Mouse (Mus musculus): Measurements from ENCODE around the gene Ptprg. TPM values are rescaled to one million over a fixed set of nuclear protein-coding genes. Genes with fewer than 3 reads are reported as not detected.

The Ptprg gene
- total and polyA plus RNA-seq, 3 experiments: 25.1 to 57.1 (median 54.0) TPM

DNA sequence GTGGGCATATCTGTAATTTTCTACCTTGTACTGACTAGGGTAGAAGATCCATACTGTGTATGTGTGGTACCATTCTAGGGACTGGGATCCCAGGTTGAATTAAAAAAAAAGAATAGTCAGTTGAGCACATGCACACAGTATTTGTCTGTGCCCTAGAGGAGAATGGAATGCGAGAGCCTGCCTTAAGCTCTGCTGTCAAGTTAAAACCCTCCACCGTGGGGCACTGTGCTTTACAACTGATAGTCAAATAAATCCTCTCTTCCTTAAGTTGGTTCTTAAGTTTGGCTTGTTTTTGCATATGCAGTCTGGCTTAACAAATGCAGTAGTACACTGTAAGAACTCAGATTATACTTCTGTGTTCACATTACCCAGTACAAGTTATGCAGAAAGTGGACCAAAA lies 476.6 kb downstream of the Ptprg start:
- no peak overlapping the region for H3K4me3 ChIP-seq
- no peaks in the 10 kb centered on the region for H3K4me1 ChIP-seq (ENCODE audit: control insufficient read depth, insufficient read depth, low read length)
- no peak overlapping the region for H3K27ac ChIP-seq
- DNase-seq: no peak
- H3K36me3 ChIP-seq (ENCODE audit: control insufficient read depth, insufficient read depth, low read length): no peaks in the 10 kb centered on the region
- TF ChIP-seq EP300 (IDR thresholded peaks at IDR 0.05; ENCODE audit: insufficient read depth, low read depth, low read length) (no peak), POLR2A (IDR thresholded peaks at IDR 0.05; ENCODE audit: insufficient read depth, low read depth, low read length) (no peak), CTCF (IDR thresholded peaks at IDR 0.05) (0 out of 2 replicates have a peak, but pooled peaks have one; percentile 13)
- intact Hi-C loops (cut with DNase I): no loop called here
- no peak overlapping the region for H3K9ac ChIP-seq (ENCODE audit: low read depth, low read length)
- WGBS: 74% methylated on average over 2 of the region's 2 CpGs
- H3K79me2 ChIP-seq (replicated peaks; ENCODE audit: control insufficient read depth, insufficient read depth, low read length): no peaks in the 10 kb centered on the region
- no peaks in the 10 kb centered on the region for H3K27me3 ChIP-seq (ENCODE audit: control insufficient read depth, insufficient read depth, low read length)

GRCm38 (mm10) chr14:12036530-12037283 lies 483.4 kb downstream of the Ptprg start:
- no peaks in the 10 kb centered on the region for H3K27me3 ChIP-seq (ENCODE audit: control insufficient read depth, insufficient read depth, low read length)
- no peak overlapping the region for H3K4me3 ChIP-seq
- no peak for DNase-seq
- H3K79me2 ChIP-seq (replicated peaks; ENCODE audit: control insufficient read depth, insufficient read depth, low read length): no peaks in the 10 kb centered on the region
- intact Hi-C loops (cut with DNase I): no loop called here
- TF ChIP-seq EP300 (IDR thresholded peaks at IDR 0.05; ENCODE audit: insufficient read depth, low read depth, low read length) (no peak), POLR2A (IDR thresholded peaks at IDR 0.05; ENCODE audit: insufficient read depth, low read depth, low read length) (no peak), CTCF (IDR thresholded peaks at IDR 0.05) (no peak)
- no peak overlapping the region for H3K9ac ChIP-seq (ENCODE audit: low read depth, low read length)
- WGBS: 90% methylated on average over 11 of the region's 11 CpGs
- H3K4me1 ChIP-seq (ENCODE audit: control insufficient read depth, insufficient read depth, low read length): no peaks in the 10 kb centered on the region; the same call in 1 of the 2 replicates
- no peaks in the 10 kb centered on the region; the same call in 1 of the 2 replicates for H3K36me3 ChIP-seq (ENCODE audit: control insufficient read depth, insufficient read depth, low read length)
- no peak overlapping the region for H3K27ac ChIP-seq

DNA sequence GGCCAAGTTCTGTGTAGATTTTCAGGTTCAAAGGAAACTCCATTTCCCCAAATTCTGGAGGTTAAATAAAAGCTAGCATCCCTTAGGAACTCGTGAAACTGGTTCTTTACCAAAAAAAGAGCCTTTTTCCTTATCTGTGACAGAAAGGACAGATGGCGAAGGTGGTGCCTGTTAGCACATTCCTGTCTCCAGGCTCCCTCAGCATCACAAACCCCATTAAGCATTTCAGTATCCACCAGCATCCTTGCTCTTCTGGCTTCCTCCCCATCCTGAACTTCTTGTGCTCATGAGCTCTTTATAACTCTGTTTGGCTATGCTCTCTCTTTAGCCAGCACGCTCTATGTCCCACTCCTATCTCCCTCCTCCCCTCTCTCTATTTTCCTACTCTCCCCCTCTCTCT lies 486.4 kb downstream of the Ptprg start:
- no peak overlapping the region for H3K4me3 ChIP-seq
- 78% methylated on average over 3 of the region's 3 CpGs for WGBS

GRCm38 (mm10) chr14:12041566-12041965 lies 488.2 kb downstream of the Ptprg start:
- TF ChIP-seq CTCF (IDR thresholded peaks at IDR 0.05) (no peak), POLR2A (IDR thresholded peaks at IDR 0.05; ENCODE audit: insufficient read depth, low read depth, low read length) (no peak), EP300 (IDR thresholded peaks at IDR 0.05; ENCODE audit: insufficient read depth, low read depth, low read length) (no peak)
- intact Hi-C loops (cut with DNase I): no loop called here
- no peak for DNase-seq
- H3K27ac ChIP-seq: no peak overlapping the region
- H3K79me2 ChIP-seq (replicated peaks; ENCODE audit: control insufficient read depth, insufficient read depth, low read length): no peaks in the 10 kb centered on the region
- H3K27me3 ChIP-seq (ENCODE audit: control insufficient read depth, insufficient read depth, low read length): no peaks in the 10 kb centered on the region
- H3K4me3 ChIP-seq: no peak overlapping the region
- no peaks in the 10 kb centered on the region; the same call in 1 of the 2 replicates for H3K36me3 ChIP-seq (ENCODE audit: control insufficient read depth, insufficient read depth, low read length)
- WGBS: 84% methylated on average over 6 of the region's 6 CpGs
- H3K4me1 ChIP-seq (ENCODE audit: control insufficient read depth, insufficient read depth, low read length): no peaks in the 10 kb centered on the region
- H3K9ac ChIP-seq (ENCODE audit: low read depth, low read length): no peak overlapping the region

More for the DNA sequence above, 486.4 kb downstream of the Ptprg start:
- Histone ChIP-seq H3K4me1 (ENCODE audit: control insufficient read depth, insufficient read depth, low read length) (no peaks in the 10 kb centered on the region; the same call in 1 of the 2 replicates), H3K27ac (no peak overlapping the region), H3K9ac (ENCODE audit: low read depth, low read length) (no peak overlapping the region), H3K27me3 (ENCODE audit: control insufficient read depth, insufficient read depth, low read length) (no peaks in the 10 kb centered on the region), H3K79me2 (replicated peaks; ENCODE audit: control insufficient read depth, insufficient read depth, low read length) (no peaks in the 10 kb centered on the region), H3K36me3 (ENCODE audit: control insufficient read depth, insufficient read depth, low read length) (no peaks in the 10 kb centered on the region; the same call in 1 of the 2 replicates)
- no peak for TF ChIP-seq POLR2A (IDR thresholded peaks at IDR 0.05; ENCODE audit: insufficient read depth, low read depth, low read length)
- TF ChIP-seq EP300 (IDR thresholded peaks at IDR 0.05; ENCODE audit: insufficient read depth, low read depth, low read length): no peak
- TF ChIP-seq CTCF (IDR thresholded peaks at IDR 0.05): no peak
- intact Hi-C loops (cut with DNase I): no loop called here
- DNase-seq: no peak

- no peak for DNase-seq
- H3K4me3 ChIP-seq: no peak overlapping the region
- no peaks in the 10 kb centered on the region for H3K27me3 ChIP-seq (ENCODE audit: control insufficient read depth, insufficient read depth, low read length)
- WGBS: 93% methylated on average over 3 of the region's 3 CpGs
- H3K4me1 ChIP-seq (ENCODE audit: control insufficient read depth, insufficient read depth, low read length): no peaks in the 10 kb centered on the region
- H3K79me2 ChIP-seq (replicated peaks; ENCODE audit: control insufficient read depth, insufficient read depth, low read length): no peaks in the 10 kb centered on the region
- intact Hi-C loops (cut with DNase I): no loop called here
- no peaks in the 10 kb centered on the region for H3K36me3 ChIP-seq (ENCODE audit: control insufficient read depth, insufficient read depth, low read length)
- TF ChIP-seq CTCF (IDR thresholded peaks at IDR 0.05): no peak
- TF ChIP-seq EP300 (IDR thresholded peaks at IDR 0.05; ENCODE audit: insufficient read depth, low read depth, low read length): no peak
- TF ChIP-seq POLR2A (IDR thresholded peaks at IDR 0.05; ENCODE audit: insufficient read depth, low read depth, low read length): no peak
- no peak overlapping the region for H3K27ac ChIP-seq
- H3K9ac ChIP-seq (ENCODE audit: low read depth, low read length): no peak overlapping the region
These were observed 493.0 kb downstream of the Ptprg start for GRCm38 (mm10) chr14:12046226-12046882.

DNA sequence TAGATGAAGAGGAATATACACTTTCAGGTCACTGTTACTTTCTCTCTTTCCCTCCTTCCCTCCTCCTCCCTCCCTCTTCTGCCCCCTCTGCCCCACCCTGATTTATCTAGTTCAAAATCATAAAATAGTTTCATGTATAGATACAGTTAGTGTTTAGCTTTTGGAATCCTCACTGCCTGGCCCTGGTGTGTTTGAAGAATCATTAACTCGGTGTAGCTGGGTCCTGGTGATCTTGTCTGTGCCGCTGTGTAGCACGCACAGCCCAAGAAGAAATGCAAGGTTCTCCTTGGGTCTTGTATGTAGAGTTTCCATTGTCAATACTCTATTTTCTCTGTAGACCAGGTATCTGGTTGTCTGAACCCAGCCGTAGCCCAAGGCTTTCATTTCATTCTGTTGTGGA lies 494.3 kb downstream of the Ptprg start:
- no peak for DNase-seq
- Histone ChIP-seq H3K9ac (ENCODE audit: low read depth, low read length) (no peak overlapping the region), H3K27me3 (ENCODE audit: control insufficient read depth, insufficient read depth, low read length) (no peaks in the 10 kb centered on the region), H3K27ac (no peak overlapping the region), H3K79me2 (replicated peaks; ENCODE audit: control insufficient read depth, insufficient read depth, low read length) (no peaks in the 10 kb centered on the region), H3K4me3 (no peak overlapping the region), H3K4me1 (ENCODE audit: control insufficient read depth, insufficient read depth, low read length) (no peaks in the 10 kb centered on the region), H3K36me3 (ENCODE audit: control insufficient read depth, insufficient read depth, low read length) (no peaks in the 10 kb centered on the region)
- intact Hi-C loops (cut with DNase I): no loop called here
- TF ChIP-seq POLR2A (IDR thresholded peaks at IDR 0.05; ENCODE audit: insufficient read depth, low read depth, low read length): no peak
- no peak for TF ChIP-seq CTCF (IDR thresholded peaks at IDR 0.05)
- no peak for TF ChIP-seq EP300 (IDR thresholded peaks at IDR 0.05; ENCODE audit: insufficient read depth, low read depth, low read length)
- WGBS: 94% methylated on average over 4 of the region's 4 CpGs
